Mouse (Mus musculus) lung, adult 2 months (tissue): Measurements from ENCODE around the gene Klhl18.

Experiments
- CTCF ChIP-seq: fragments of 200-500 bp; IDR thresholded peaks from 2 replicates; pipeline ENCODE4 v1.5.1; 2011; ENCODE audit warnings: mild to moderate bottlenecking, low read length, control low read depth; ENCODE audit not compliant: insufficient read depth
- POLR2A ChIP-seq: fragments of 200-500 bp; IDR thresholded peaks from 2 replicates; pipeline ENCODE4 v1.6.1; 2011; ENCODE audit warnings: low read depth, mild to moderate bottlenecking, control low read depth, low read length, borderline replicate concordance; ENCODE audit errors: extremely low read depth

DNA sequence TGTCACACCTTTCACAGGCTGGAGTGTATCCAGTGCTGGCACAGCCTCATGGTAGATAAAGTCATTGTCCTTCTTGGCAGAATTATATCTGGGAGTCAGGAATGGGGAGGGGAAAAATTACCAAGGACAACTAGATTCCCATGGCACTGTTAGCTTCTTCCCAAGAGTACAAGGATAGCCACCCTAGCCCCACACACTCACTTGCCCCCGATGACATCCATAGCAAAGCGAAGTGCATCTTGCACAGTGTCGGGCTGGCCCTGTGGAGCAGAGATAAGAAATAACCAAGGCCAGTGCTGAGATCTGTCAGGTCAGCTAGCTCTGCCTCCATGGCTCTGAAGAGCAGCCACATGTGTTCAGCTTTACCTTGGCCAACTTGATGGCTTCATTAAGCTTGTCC lies 85.7 kb downstream of the Klhl18 start:
- TF ChIP-seq CTCF (no peak), POLR2A (no peak)
